Mouse (Mus musculus): ENCODE measurements at regions not wholly inside any gene's neighbourhood (a gene's known extent, or its start where the extent isn't known, plus 50 kb on each side); places are given as distances from the start of the nearest gene placed in this dataset.

GRCm38 (mm10) chr10:118087570-118088340 lies 53.9 kb upstream of the Mdm1 start:
- Histone ChIP-seq H3K4me3 (ENCODE audit: low read depth, low read length) (no peak overlapping the region), H3K4me2 (peak overlapping the region; percentile 46), H3K27me3 (ENCODE audit: control insufficient read depth, insufficient read depth, low read length) (no peaks in the 10 kb centered on the region), H3K4me1 (ENCODE audit: control insufficient read depth, insufficient read depth, low read length) (no peaks in the 10 kb centered on the region; the same call in 1 of the 2 replicates), H3K9ac (ENCODE audit: low read depth, low read length) (no peak overlapping the region), H3K9me3 (replicated peaks; ENCODE audit: control insufficient read depth, low read length) (no peaks in the 10 kb centered on the region), H3K36me3 (ENCODE audit: control insufficient read depth, insufficient read depth, low read length) (no peaks in the 10 kb centered on the region), H3K27ac (ENCODE audit: low read depth, low read length) (no peak overlapping the region)
- WGBS (ENCODE audit: insufficient replicate concordance): 23% methylated on average over 12 of the region's 12 CpGs
- ATAC-seq (replicated peaks; ENCODE audit: insufficient number of reproducible peaks, low FRiP score, low TSS enrichment): no peak

GRCm38 (mm10) chr10:118088499-118088898 lies 53.1 kb upstream of the Mdm1 start:
- H3K4me1 ChIP-seq (ENCODE audit: control insufficient read depth, insufficient read depth, low read length): no peaks in the 10 kb centered on the region; the same call in 1 of the 2 replicates
- no peak overlapping the region; the same call in 1 of the 2 replicates for H3K4me2 ChIP-seq
- H3K36me3 ChIP-seq (ENCODE audit: control insufficient read depth, insufficient read depth, low read length): no peaks in the 10 kb centered on the region
- H3K27me3 ChIP-seq (ENCODE audit: control insufficient read depth, insufficient read depth, low read length): no peaks in the 10 kb centered on the region
- no peak overlapping the region for H3K27ac ChIP-seq (ENCODE audit: low read depth, low read length)
- 52% methylated on average over 2 of the region's 2 CpGs for WGBS (ENCODE audit: insufficient replicate concordance)
- no peaks in the 10 kb centered on the region for H3K9me3 ChIP-seq (replicated peaks; ENCODE audit: control insufficient read depth, low read length)
- H3K9ac ChIP-seq (ENCODE audit: low read depth, low read length): no peak overlapping the region
- ATAC-seq (replicated peaks; ENCODE audit: insufficient number of reproducible peaks, low FRiP score, low TSS enrichment): no peak
- H3K4me3 ChIP-seq (ENCODE audit: low read depth, low read length): no peak overlapping the region

- Histone ChIP-seq H3K27ac (ENCODE audit: low read depth, low read length) (no peak overlapping the region), H3K4me3 (ENCODE audit: low read depth, low read length) (no peak overlapping the region), H3K27me3 (ENCODE audit: control insufficient read depth, insufficient read depth, low read length) (no peaks in the 10 kb centered on the region), H3K4me1 (ENCODE audit: control insufficient read depth, insufficient read depth, low read length) (no peaks in the 10 kb centered on the region; the same call in 1 of the 2 replicates), H3K4me2 (no peak overlapping the region), H3K9ac (ENCODE audit: low read depth, low read length) (no peak overlapping the region), H3K36me3 (ENCODE audit: control insufficient read depth, insufficient read depth, low read length) (no peaks in the 10 kb centered on the region), H3K9me3 (replicated peaks; ENCODE audit: control insufficient read depth, low read length) (no peaks in the 10 kb centered on the region)
- ATAC-seq (replicated peaks; ENCODE audit: insufficient number of reproducible peaks, low FRiP score, low TSS enrichment): no peak
- WGBS (ENCODE audit: insufficient replicate concordance): 85% methylated on average over 6 of the region's 6 CpGs
These were observed 51.7 kb upstream of the Mdm1 start for GRCm38 (mm10) chr10:118089879-118090278.

- Histone ChIP-seq H3K9ac (ENCODE audit: low read depth, low read length) (no peak overlapping the region), H3K4me2 (no peak overlapping the region), H3K4me3 (ENCODE audit: low read depth, low read length) (no peak overlapping the region), H3K9me3 (replicated peaks; ENCODE audit: control insufficient read depth, low read length) (no peaks in the 10 kb centered on the region), H3K27me3 (ENCODE audit: control insufficient read depth, insufficient read depth, low read length) (no peaks in the 10 kb centered on the region), H3K27ac (ENCODE audit: low read depth, low read length) (no peak overlapping the region), H3K36me3 (ENCODE audit: control insufficient read depth, insufficient read depth, low read length) (no peaks in the 10 kb centered on the region), H3K4me1 (ENCODE audit: control insufficient read depth, insufficient read depth, low read length) (no peaks in the 10 kb centered on the region; the same call in 1 of the 2 replicates)
- no peak for ATAC-seq (replicated peaks; ENCODE audit: insufficient number of reproducible peaks, low FRiP score, low TSS enrichment)
- 76% methylated on average over 12 of the region's 12 CpGs for WGBS (ENCODE audit: insufficient replicate concordance)
These were observed 50.1 kb upstream of the Mdm1 start for GRCm38 (mm10) chr10:118091476-118091875.
